Mouse (Mus musculus) spleen, adult 2 months (tissue): ENCODE results near the gene Dbx1. TPM values are rescaled to one million over a fixed set of nuclear protein-coding genes. Genes with fewer than 3 reads are reported as not detected.

ENCODE experiments used
- DNase-seq, 2 experiments: peaks; one replicate each; pipeline versions ENCODE4 v3.0.0 to v3.0.0-alpha.2; 2012 to 2021; ENCODE audit warnings: low spot score in 2 of 2, low read depth in 1 of 2
- H3K27ac ChIP-seq: fragments of 200-500 bp; 2 replicates; pipeline ENCODE4 v1.5.1; 2012; ENCODE audit warnings: low read length, inconsistent platforms; ENCODE audit not compliant: insufficient read depth
- H3K27me3 ChIP-seq: fragments of 200-500 bp; 2 replicates; pipeline ENCODE4 v1.6.1; 2012; ENCODE audit warnings: mild to moderate bottlenecking, moderate library complexity, low read length, inconsistent platforms; ENCODE audit not compliant: control insufficient read depth, insufficient read depth
- H3K36me3 ChIP-seq: fragments of 200-500 bp; 2 replicates; pipeline ENCODE4 v1.6.1; 2012; ENCODE audit warnings: mild to moderate bottlenecking, low read length, inconsistent platforms; ENCODE audit not compliant: control insufficient read depth, insufficient read depth
- H3K4me1 ChIP-seq: fragments of 200-500 bp; 2 replicates; pipeline ENCODE4 v1.6.1; 2011; ENCODE audit warnings: inconsistent platforms; ENCODE audit not compliant: control insufficient read depth, insufficient read depth, insufficient read length
- H3K4me3 ChIP-seq: fragments of 200-500 bp; 2 replicates; pipeline ENCODE4 v1.5.1; 2011; ENCODE audit warnings: mild to moderate bottlenecking, inconsistent platforms; ENCODE audit not compliant: insufficient read depth, insufficient read length; ENCODE audit errors: extremely low read depth
- CTCF ChIP-seq: fragments of 200-500 bp; IDR thresholded peaks from 2 replicates; pipeline ENCODE4 v1.5.1; 2011; ENCODE audit warnings: mild to moderate bottlenecking, inconsistent platforms; ENCODE audit not compliant: insufficient read depth, insufficient read length, insufficient replicate concordance; ENCODE audit errors: extremely low read depth
- POLR2A ChIP-seq: fragments of 200-500 bp; IDR thresholded peaks from 2 replicates; pipeline ENCODE4 v1.6.1; 2011; ENCODE audit warnings: low read depth, low read length, inconsistent platforms
- WGBS: fragments of 180-500 bp; shearing (Covaris S2); methylation state at CpG from one replicate; pipeline ENCODE4 v1.1.7; 2018; 5-methylcytosine and 5-hydroxymethylcytosine counted together
- polyA plus RNA-seq: library from polyadenylated mRNA; depleted of rRNA; stranded (reverse); fragments of >200 nt; gene quantifications from 2 replicates; pipeline ENCODE4 v1.2.3, GENCODE M21; 2012; rRNA removed

The Dbx1 gene
- not detected in 2 replicates for polyA plus RNA-seq

GRCm38 (mm10) chr7:49636491-49637115, at the start of gene Dbx1:
TSS of gene Dbx1 (minus strand) at chr7:49636849.
- peaks cover 14% of the 10 kb centered on the region for H3K4me1 ChIP-seq
- TF ChIP-seq CTCF, result no peak
- TF ChIP-seq POLR2A, result no peak
- no peak within 1 kb of the TSS for H3K4me3 ChIP-seq
- no peaks in the 10 kb centered on the region for H3K36me3 ChIP-seq
- H3K27ac ChIP-seq, result no peak within 1 kb of the TSS
- peaks cover 27% of the 10 kb centered on the region for H3K27me3 ChIP-seq
- DNase-seq, result no peak
- WGBS, result 14% methylated on average over 32 of the region's 33 CpGs

- DNase-seq, result no peak
- Histone ChIP-seq H3K27ac (no peak overlapping the region), H3K4me3 (no peak overlapping the region), H3K4me1 (no peaks in the 10 kb centered on the region), H3K27me3 (peaks cover 5% of the 10 kb centered on the region), H3K36me3 (no peaks in the 10 kb centered on the region)
- TF ChIP-seq CTCF (no peak), POLR2A (no peak)
- 20% methylated on average over 9 of the region's 9 CpGs for WGBS
Observed at GRCm38 (mm10) chr7:49678826-49679377, 42.3 kb upstream of the Dbx1 start.

GRCm38 (mm10) chr7:49678100-49678825, 41.6 kb upstream of the Dbx1 start:
- no peaks in the 10 kb centered on the region for H3K4me1 ChIP-seq
- no peak overlapping the region for H3K27ac ChIP-seq
- peaks cover 5% of the 10 kb centered on the region for H3K27me3 ChIP-seq
- no peak overlapping the region for H3K4me3 ChIP-seq
- TF ChIP-seq CTCF (no peak), POLR2A (no peak)
- WGBS, result 11% methylated on average over 22 of the region's 22 CpGs
- no peaks in the 10 kb centered on the region for H3K36me3 ChIP-seq
- no peak for DNase-seq

GRCm38 (mm10) chr7:49677166-49677565, 40.5 kb upstream of the Dbx1 start:
- peaks cover 5% of the 10 kb centered on the region for H3K27me3 ChIP-seq
- no peaks in the 10 kb centered on the region for H3K4me1 ChIP-seq
- no peak overlapping the region for H3K27ac ChIP-seq
- TF ChIP-seq POLR2A (no peak), CTCF (no peak)
- no peak for DNase-seq
- no peak overlapping the region for H3K4me3 ChIP-seq
- WGBS, result 4% methylated on average over 9 of the region's 9 CpGs
- no peaks in the 10 kb centered on the region for H3K36me3 ChIP-seq

GRCm38 (mm10) chr7:49676627-49677026, 40.0 kb upstream of the Dbx1 start:
- 24% methylated on average over 5 of the region's 5 CpGs for WGBS
- TF ChIP-seq CTCF (no peak), POLR2A (no peak)
- Histone ChIP-seq H3K27ac (no peak overlapping the region), H3K4me3 (no peak overlapping the region), H3K36me3 (no peaks in the 10 kb centered on the region), H3K4me1 (no peaks in the 10 kb centered on the region), H3K27me3 (peaks cover 5% of the 10 kb centered on the region)
- no peak for DNase-seq

- Histone ChIP-seq H3K4me1 (no peaks in the 10 kb centered on the region), H3K36me3 (no peaks in the 10 kb centered on the region), H3K4me3 (no peak overlapping the region), H3K27me3 (no peaks in the 10 kb centered on the region), H3K27ac (no peak overlapping the region)
- WGBS, result 93% methylated on average over 13 of the region's 13 CpGs
- no peak for DNase-seq
- TF ChIP-seq CTCF (no peak), POLR2A (no peak)
Observed at GRCm38 (mm10) chr7:49668260-49668857, 31.7 kb upstream of the Dbx1 start.

- Histone ChIP-seq H3K4me1 (no peaks in the 10 kb centered on the region), H3K27me3 (peaks cover 1% of the 10 kb centered on the region; the same call in 1 of the 2 replicates), H3K36me3 (no peaks in the 10 kb centered on the region), H3K27ac (no peak overlapping the region), H3K4me3 (no peak overlapping the region)
- WGBS, result 77% methylated on average over 3 of the region's 3 CpGs
- no peak for TF ChIP-seq CTCF
- no peak for TF ChIP-seq POLR2A
- no peak for DNase-seq
Observed at GRCm38 (mm10) chr7:49663575-49663974, 26.9 kb upstream of the Dbx1 start.
